Mouse (Mus musculus) small intestine, adult 2 months (tissue): ENCODE results near the gene 4632433K11Rik.

Source experiments
- CTCF ChIP-seq: fragments of 200-500 bp; IDR thresholded peaks from 2 replicates; pipeline ENCODE4 v1.5.1; 2012; ENCODE audit warnings: low read depth, mild to moderate bottlenecking, control low read depth, inconsistent platforms, low read length, moderate library complexity, mixed read lengths; ENCODE audit not compliant: insufficient replicate concordance, insufficient read length; ENCODE audit errors: extremely low read depth
- POLR2A ChIP-seq: fragments of 200-500 bp; IDR thresholded peaks from 2 replicates; pipeline ENCODE4 v1.6.1; 2012; ENCODE audit warnings: low read depth, mild to moderate bottlenecking, control low read depth, inconsistent platforms, low read length, moderate library complexity

GRCm38 (mm10) chr7:5047313-5047712, 13.4 kb downstream of the 4632433K11Rik start:
- TF ChIP-seq CTCF (no peak), POLR2A (no peak)
